In genomic region chr5:92435025-92435584, GRCm38 (mm10) we compare ENCODE assay signal across 8 mouse cellular contexts. TPM values are rescaled to one million over a fixed set of nuclear protein-coding genes. Genes with fewer than 3 reads are reported as not detected.
A peak's percentile ranks its signal among the peaks of the same experiment; 100 is the strongest.
DNase-seq lines count a peak whose midpoint lies in the region; ATAC-seq and TF ChIP-seq lines count a peak whose summit lies in the region.

Gene Nup54 (minus strand): TSS chr5:92435219.

- peaks cover 3% of the 10 kb centered on the region; the same call in 1 of the 2 replicates for H3K79me2 ChIP-seq in heart, adult 2 months (replicated peaks; ENCODE audit: control insufficient read depth, insufficient read depth, low read length)

- H3K9me3 ChIP-seq in embryonic facial prominence, embryonic 14.5 days (ENCODE audit: control insufficient read depth, low read length) = no peaks in the 10 kb centered on the region
- H3K9me3 ChIP-seq in limb, embryonic 13.5 days = no peaks in the 10 kb centered on the region
- H3K9me3 ChIP-seq in midbrain, embryonic 16.5 days (replicated peaks; ENCODE audit: control insufficient read depth, low read length, poor library complexity, severe bottlenecking) = no peaks in the 10 kb centered on the region

- peaks cover 13% of the 10 kb centered on the region; the same call in 1 of the 2 replicates for H3K4me1 ChIP-seq in embryonic facial prominence, embryonic 14.5 days (ENCODE audit: control insufficient read depth, insufficient read depth, low read length)
- peaks cover 2% of the 10 kb centered on the region; the same call in 1 of the 2 replicates for H3K4me1 ChIP-seq in heart, adult 2 months (ENCODE audit: control insufficient read depth, insufficient read depth, low read length)
- H3K4me1 ChIP-seq in limb, embryonic 13.5 days = peaks cover 12% of the 10 kb centered on the region
- H3K4me1 ChIP-seq in midbrain, embryonic 16.5 days (ENCODE audit: control insufficient read depth, insufficient read depth, low read length) = peaks cover 14% of the 10 kb centered on the region

- WGBS in embryonic facial prominence, embryonic 14.5 days = 1% methylated on average over 32 of the region's 34 CpGs
- 1% methylated on average over 34 of the region's 34 CpGs for WGBS in heart, adult 2 months
- WGBS in limb, embryonic 13.5 days = under 1% methylated on average over 32 of the region's 34 CpGs
- 1% methylated on average over 34 of the region's 34 CpGs for WGBS in midbrain, embryonic 16.5 days

- peak within 1 kb of the TSS; percentile 86 for H3K27ac ChIP-seq in embryonic facial prominence, embryonic 14.5 days (replicated peaks; ENCODE audit: low read depth, low read length)
- peak within 1 kb of the TSS; percentile 90 for H3K27ac ChIP-seq in heart, adult 2 months
- H3K27ac ChIP-seq in limb, embryonic 13.5 days = peak within 1 kb of the TSS; percentile 74
- peak within 1 kb of the TSS; percentile 82 for H3K27ac ChIP-seq in midbrain, embryonic 16.5 days (ENCODE audit: low read length)

- peak within 1 kb of the TSS; percentile 74 for H3K4me2 ChIP-seq in embryonic facial prominence, embryonic 14.5 days (ENCODE audit: low read depth, low read length)
- peak within 1 kb of the TSS; percentile 85 for H3K4me2 ChIP-seq in limb, embryonic 13.5 days (replicated peaks)
- peak within 1 kb of the TSS; percentile 98 for H3K4me2 ChIP-seq in midbrain, embryonic 16.5 days (ENCODE audit: low read length)

- DNase-seq in 3T3-L1 (ENCODE audit: low read depth, low spot score) = peak; percentile 98
- DNase-seq in adrenal gland, postnatal 4 days (ENCODE audit: low spot score in 2 of 2) = peak; percentile 83 to 93
- peak; percentile 98 for DNase-seq in embryonic facial prominence, embryonic 14.5 days (ENCODE audit: low spot score)
- DNase-seq in heart, adult 2 months = peak; percentile 95 to 97
- peak; percentile 97 for DNase-seq in kidney, adult 8-10 months
- peak; percentile 89 to 93 for DNase-seq in spleen, postnatal 10 days (ENCODE audit: low spot score in 2 of 2)

- intact Hi-C loops in heart, adult 2 months (cut with DNase I) = loop anchor here (2.0 kb wide), 1 partner anchor 70 kb away; no protein-coding TSS in a partner anchor

- TF ChIP-seq CTCF in heart, adult 2 months (IDR thresholded peaks at IDR 0.05) = 0 out of 2 replicates have a peak, but pooled peaks have one; percentile 4

- peak within 1 kb of the TSS; percentile 88 for H3K4me3 ChIP-seq in embryonic facial prominence, embryonic 14.5 days (ENCODE audit: low read depth, low read length)
- H3K4me3 ChIP-seq in heart, adult 2 months = peak within 1 kb of the TSS; percentile 63
- peak within 1 kb of the TSS; percentile 95 for H3K4me3 ChIP-seq in limb, embryonic 13.5 days
- H3K4me3 ChIP-seq in midbrain, embryonic 16.5 days (ENCODE audit: low read depth, low read length) = peak within 1 kb of the TSS; percentile 99

- ATAC-seq in embryonic facial prominence, embryonic 14.5 days (ENCODE audit: low read depth) = peak; percentile 100
- peak; percentile 100 for ATAC-seq in limb, embryonic 13.5 days (ENCODE audit: low FRiP score, low read depth)
- peak; percentile 100 for ATAC-seq in midbrain, embryonic 16.5 days

- peak within 1 kb of the TSS; percentile 95 for H3K9ac ChIP-seq in embryonic facial prominence, embryonic 14.5 days (ENCODE audit: low read depth, low read length)
- peak within 1 kb of the TSS; percentile 87 for H3K9ac ChIP-seq in heart, adult 2 months (ENCODE audit: low read depth, low read length)
- H3K9ac ChIP-seq in limb, embryonic 13.5 days = peak within 1 kb of the TSS; percentile 95
- peak within 1 kb of the TSS; percentile 96 for H3K9ac ChIP-seq in midbrain, embryonic 16.5 days (ENCODE audit: low read depth, low read length)

- TF ChIP-seq POLR2A in heart, adult 2 months (IDR thresholded peaks at IDR 0.05; ENCODE audit: insufficient read depth, low read depth, low read length) = peak; percentile 84

- H3K36me3 ChIP-seq in embryonic facial prominence, embryonic 14.5 days (ENCODE audit: control insufficient read depth, insufficient read depth, low read length) = peaks cover 9% of the 10 kb centered on the region
- no peaks in the 10 kb centered on the region; the same call in 1 of the 2 replicates for H3K36me3 ChIP-seq in heart, adult 2 months (ENCODE audit: control insufficient read depth, insufficient read depth, low read length)
- no peaks in the 10 kb centered on the region for H3K36me3 ChIP-seq in limb, embryonic 13.5 days
- peaks cover 2% of the 10 kb centered on the region; the same call in 1 of the 2 replicates for H3K36me3 ChIP-seq in midbrain, embryonic 16.5 days (ENCODE audit: control insufficient read depth, insufficient read depth, low read length)

- TF ChIP-seq EP300 in heart, adult 2 months (IDR thresholded peaks at IDR 0.05; ENCODE audit: insufficient read depth, low read depth, low read length) = peak; percentile 97

- H3K27me3 ChIP-seq in embryonic facial prominence, embryonic 14.5 days (replicated peaks; ENCODE audit: control insufficient read depth, insufficient read depth, low read length) = no peaks in the 10 kb centered on the region
- no peaks in the 10 kb centered on the region for H3K27me3 ChIP-seq in heart, adult 2 months (ENCODE audit: control insufficient read depth, insufficient read depth, low read length)
- no peaks in the 10 kb centered on the region for H3K27me3 ChIP-seq in limb, embryonic 13.5 days
- H3K27me3 ChIP-seq in midbrain, embryonic 16.5 days (ENCODE audit: control insufficient read depth, insufficient read depth, low read depth, low read length) = no peaks in the 10 kb centered on the region

RNA-seq across cellular contexts. Expression of gene Nup54, which starts in this region (rescaled TPM):
- total RNA-seq in adrenal gland, postnatal 4 days (2021) = 10 to 100 TPM; 48.8 to 53.0 TPM
- 39.8 and 43.9 TPM in 2 replicates for polyA plus RNA-seq in embryonic facial prominence, embryonic 14.5 days (2014; fragmentation: Nextera tagmentation; extraction: Ambion mirVana)
- total RNA-seq in heart, adult 2 months (2021) = 10 to 100 TPM; 14.5 to 20.9 TPM
- polyA plus RNA-seq in heart, adult 2 months (2012; rRNA removed) = 11.1 and 19.9 TPM in 2 replicates
- 55.2 and 60.2 TPM in 2 replicates for polyA plus RNA-seq in limb, embryonic 13.5 days (2015; fragmentation: Nextera tagmentation; extraction: Ambion mirVana)
- polyA plus RNA-seq in midbrain, embryonic 16.5 days (2015; fragmentation: Nextera tagmentation; extraction: Ambion mirVana) = 57.8 and 62.0 TPM in 2 replicates

Comparison
In these comparisons a context has a peak if more than half of its experiments do, and no peak if none do; other contexts are left out.
1. Peak in every context shown above with its lines: DNase-seq, ATAC-seq, H3K4me3 ChIP-seq and H3K27ac ChIP-seq.